Mouse (Mus musculus): ENCODE measurements around the gene Hmga1b.
"Not testable (repeated sequence)": the region's sequence is repeated elsewhere in the genome, so short reads cannot be mapped to it uniquely, and the experiment has no call there.

Hmga1b gene

GRCm38 (mm10) chr11:120784064-120784791 is 21.6 kb downstream of the Hmga1b start, which contains the start of the genes Rfng and Gps1:
Rfng (minus strand) TSS chr11:120784207.
Gps1 (plus strand) TSS chr11:120784272.
- DNase-seq (ENCODE audit: low spot score), result peak; percentile 48

- no peak for DNase-seq (ENCODE audit: low spot score)
These were observed 22.6 kb downstream of the Hmga1b start for GRCm38 (mm10) chr11:120785145-120785544.

DNA sequence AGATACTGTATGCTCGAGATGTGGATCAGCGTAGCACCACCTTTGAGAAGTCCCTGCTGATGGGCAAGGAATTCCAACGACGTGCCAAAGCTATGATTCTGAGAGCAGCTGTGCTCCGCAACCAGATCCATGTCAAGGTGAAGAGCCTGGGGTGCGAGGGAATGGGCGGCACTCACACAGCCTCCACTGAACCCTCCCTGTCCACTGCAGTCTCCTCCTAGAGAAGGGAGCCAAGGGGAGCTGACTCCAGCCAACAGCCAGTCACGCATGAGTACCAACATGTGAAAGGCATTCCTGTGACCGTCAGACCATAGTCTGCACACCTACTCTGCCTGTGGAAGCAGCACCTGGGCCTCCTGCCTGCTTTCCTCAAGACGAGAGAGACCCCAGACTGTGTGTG is 25.9 kb downstream of the Hmga1b start:
- not testable (repeated sequence) for DNase-seq (ENCODE audit: low spot score)

GRCm38 (mm10) chr11:120789355-120789754 is 26.8 kb downstream of the Hmga1b start:
- DNase-seq (ENCODE audit: low spot score), result no peak

- no peak for DNase-seq (ENCODE audit: low spot score)
These were observed 27.2 kb downstream of the Hmga1b start for GRCm38 (mm10) chr11:120789810-120790209.

DNA sequence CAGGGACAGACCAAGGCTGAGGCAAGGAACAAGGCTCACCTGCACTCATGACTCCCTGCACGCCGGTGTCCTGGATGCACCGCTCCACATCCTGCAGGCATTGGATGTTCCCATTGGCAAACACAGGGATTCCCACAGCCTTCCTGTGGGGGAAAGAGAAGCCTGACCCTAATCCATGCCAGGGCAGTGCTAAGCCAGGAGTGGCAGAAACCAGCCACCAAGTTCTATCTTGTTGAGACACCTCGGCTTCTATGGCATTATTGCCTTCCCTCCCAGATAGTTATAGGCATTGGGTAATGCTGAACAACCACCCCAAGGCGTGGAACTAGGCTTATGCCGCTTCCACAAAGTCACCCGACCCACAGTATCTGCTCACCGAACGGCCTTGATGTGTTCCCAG is 30.1 kb downstream of the Hmga1b start:
- DNase-seq (ENCODE audit: low spot score), result no peak

DNA sequence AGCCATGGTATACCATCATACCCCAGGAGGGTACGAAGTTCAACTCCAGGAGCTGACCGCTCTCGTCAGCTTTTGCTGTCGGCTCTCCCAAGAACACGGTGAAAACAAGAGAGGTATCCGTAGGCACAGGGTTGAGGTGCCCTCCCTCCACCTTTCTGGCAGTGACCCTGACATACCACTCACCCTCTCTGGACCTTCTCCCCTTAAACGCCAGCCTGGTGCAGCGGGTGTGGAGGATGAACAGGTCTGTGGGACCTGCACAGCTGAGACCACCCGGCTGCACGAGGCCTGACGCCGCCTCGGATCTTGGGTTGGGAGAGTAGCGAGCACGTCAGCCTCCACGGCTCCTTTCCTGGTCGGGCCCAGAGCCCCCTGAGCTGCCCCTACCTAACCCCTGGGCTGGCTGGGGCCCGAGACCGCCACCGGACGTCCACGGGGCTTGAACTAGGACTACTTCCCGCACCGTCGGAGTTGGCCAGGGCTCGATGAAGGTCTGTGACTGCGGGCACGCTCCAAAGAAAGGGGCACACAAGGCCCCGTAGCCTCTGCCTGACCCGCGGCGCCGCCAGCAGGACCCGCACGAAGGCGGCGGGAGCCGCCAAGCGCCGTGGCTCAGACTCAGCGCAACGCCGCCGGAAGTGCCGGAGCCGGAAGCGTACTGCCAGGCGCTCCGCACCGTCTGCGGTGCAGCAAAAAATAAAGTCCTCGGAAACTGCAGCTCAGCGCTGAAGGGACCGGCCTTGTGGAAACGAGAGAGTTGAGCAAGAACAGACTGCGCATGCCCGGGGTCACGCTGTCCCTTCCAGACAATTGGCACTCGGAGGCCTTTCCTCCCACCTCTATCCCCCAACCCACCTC is 33.4 kb downstream of the Hmga1b start, which contains the start of gene Dus1l:
TSS of gene Dus1l (minus strand) at position 648 of the 858 bp plus-strand sequence.
- DNase-seq (ENCODE audit: low spot score), result peak; percentile 90

- no peak for DNase-seq (ENCODE audit: low spot score)
These were observed 34.0 kb downstream of the Hmga1b start for GRCm38 (mm10) chr11:120796614-120796946.

DNA sequence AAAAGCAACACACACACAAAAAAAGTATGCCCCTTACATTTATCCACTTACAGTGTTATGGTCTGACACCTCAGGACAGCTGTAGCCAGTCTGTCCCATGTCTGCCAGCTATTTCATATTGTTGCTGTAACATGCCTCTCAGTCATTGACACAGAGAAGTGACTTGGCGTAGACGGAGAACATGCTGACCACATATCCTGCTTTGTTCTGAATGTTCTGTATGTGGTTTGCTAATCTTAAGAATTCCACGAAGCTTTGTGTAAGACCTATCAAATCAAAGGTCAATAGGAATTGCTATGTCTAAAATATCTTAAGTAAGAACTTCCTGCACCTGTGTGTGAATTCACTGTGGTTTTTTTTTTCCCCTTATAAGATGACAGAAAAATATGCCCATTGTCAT is 35.6 kb downstream of the Hmga1b start:
- DNase-seq (ENCODE audit: low spot score), result no peak

DNA sequence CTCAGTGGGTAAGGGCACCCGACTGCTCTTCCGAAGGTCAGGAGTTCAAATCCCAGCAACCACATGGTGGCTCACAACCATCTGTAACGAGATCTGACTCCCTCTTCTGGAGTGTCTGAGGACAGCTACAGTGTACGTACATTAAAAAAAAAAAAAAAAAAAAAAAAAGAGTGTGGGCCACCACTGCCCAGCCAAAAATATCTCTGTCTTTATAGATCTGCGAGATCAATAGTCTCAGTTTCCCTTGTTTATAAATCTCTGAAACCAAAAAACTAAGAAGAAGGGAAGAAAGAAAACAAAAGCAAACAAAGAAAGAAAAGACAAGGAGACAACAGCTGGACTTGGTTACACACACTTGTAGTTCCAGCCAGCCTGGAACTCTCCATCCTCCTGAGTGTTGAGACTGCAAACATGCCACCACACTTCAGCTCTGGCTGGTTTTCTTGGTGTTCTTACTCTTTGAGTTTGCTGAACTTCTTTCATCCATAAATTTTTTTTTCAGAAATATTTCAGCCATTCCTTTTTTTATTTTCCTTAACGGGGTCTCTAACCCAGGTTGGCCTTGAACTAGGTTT is 36.8 kb downstream of the Hmga1b start:
- DNase-seq (ENCODE audit: low spot score), result no peak

- DNase-seq (ENCODE audit: low spot score), result peak; percentile 73
These were observed 37.7 kb downstream of the Hmga1b start for GRCm38 (mm10) chr11:120800061-120800904.

GRCm38 (mm10) chr11:120804274-120804673 is 41.7 kb downstream of the Hmga1b start:
- DNase-seq (ENCODE audit: low spot score), result no peak

DNA sequence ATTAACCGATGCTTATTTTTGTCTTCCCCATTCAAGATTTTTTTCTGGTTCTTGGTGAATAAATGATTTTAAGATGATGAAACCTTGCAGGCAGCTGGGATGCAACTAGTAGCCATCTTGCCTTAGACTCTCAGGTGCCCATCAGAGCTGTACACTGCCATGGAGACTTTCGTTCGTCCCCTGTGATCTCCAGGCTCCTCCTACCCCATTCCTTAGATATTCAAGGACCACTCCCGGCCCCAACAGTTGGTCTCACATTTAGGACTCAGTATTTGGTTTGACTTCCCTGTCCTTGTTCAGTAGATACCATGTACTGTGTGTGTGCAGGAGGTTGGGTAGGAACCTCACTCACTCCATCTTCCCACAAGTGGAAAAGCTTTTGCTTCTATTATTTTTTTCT is 42.2 kb downstream of the Hmga1b start:
- DNase-seq (ENCODE audit: low spot score), result no peak

DNA sequence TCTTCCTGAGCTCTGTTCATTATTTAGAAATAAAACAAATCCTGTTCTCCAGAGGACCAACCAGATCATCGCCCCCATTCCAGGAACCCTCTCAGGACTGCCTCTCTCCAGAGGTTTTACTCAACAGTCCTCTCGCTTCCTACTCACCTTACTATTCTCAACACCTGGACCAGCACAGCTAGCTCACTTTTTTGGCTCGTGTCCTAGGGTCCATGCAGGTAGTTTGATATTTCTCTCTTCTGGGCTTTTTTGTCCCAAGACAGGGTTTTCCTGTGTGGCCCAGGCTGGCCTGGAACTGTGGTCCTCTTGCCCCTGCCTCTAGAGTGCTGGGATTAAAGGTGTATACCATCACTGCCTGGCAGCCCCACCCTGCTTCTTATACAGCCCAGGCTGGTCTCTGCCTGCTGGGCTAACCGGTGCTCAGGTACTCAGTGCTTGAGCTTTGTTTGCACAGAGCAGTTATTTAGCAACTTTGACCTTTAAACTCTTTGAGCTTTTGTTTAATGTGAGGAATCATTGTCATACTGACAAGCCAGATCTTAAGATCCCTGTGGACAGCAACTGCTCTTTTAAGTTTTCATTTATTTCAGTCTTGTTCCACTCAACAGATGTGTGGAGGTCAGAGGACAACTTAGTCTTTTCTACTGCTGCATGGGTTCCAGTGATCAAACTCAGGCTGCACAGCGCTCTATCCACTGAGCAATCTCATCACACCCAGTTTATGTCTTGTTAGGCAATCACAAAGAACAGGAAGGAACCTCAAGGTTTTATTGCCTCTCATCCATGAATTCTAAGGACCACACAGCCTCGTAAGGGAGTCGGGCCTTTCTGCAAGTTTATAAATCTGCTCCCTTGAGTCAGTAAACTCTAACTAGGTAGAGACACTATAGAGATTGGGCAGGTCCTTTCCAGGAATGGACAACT is 43.0 kb downstream of the Hmga1b start:
- DNase-seq (ENCODE audit: low spot score), result no peak

DNA sequence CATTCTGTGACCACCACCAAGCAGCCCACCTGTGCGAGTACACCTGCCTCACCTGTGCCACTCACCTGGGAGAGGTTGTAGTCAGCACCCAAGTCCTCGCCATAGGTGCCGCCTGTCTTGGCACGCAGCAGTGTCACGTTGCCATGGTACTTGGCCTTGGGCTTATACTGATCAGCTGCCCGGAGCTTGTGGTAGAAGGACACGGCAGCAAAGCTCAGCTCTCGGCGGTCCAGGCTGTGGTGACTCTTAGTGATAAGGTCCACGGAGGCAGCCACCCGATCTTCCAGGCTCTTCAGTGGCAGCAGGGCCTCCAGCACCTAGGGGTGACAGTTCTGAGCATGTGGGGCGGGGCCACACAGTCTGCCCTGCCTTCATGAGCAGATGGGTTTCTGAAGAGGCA is 45.4 kb downstream of the Hmga1b start:
- DNase-seq (ENCODE audit: low spot score), result no peak

GRCm38 (mm10) chr11:120812068-120812467 is 49.5 kb downstream of the Hmga1b start:
- no peak for DNase-seq (ENCODE audit: low spot score)
